Mouse (Mus musculus) neural tube, embryonic 15.5 days (tissue): ENCODE data around the gene Elovl3. TPM values are rescaled to one million over a fixed set of nuclear protein-coding genes. Genes with fewer than 3 reads are reported as not detected.
"Not testable (repeated sequence)": the region's sequence is repeated elsewhere in the genome, so short reads cannot be mapped to it uniquely, and the experiment has no call there.

ENCODE experiments used
- ATAC-seq: fragments of 200-750 bp; cut with Nextera tagmentation; 2 replicates; pipeline ENCODE4 v1.8.0; 2017; ENCODE audit warnings: mild to moderate bottlenecking, moderate TSS enrichment, moderate library complexity; ENCODE audit not compliant: low FRiP score
- H3K27ac ChIP-seq: fragments of 300-500 bp; sonication (generic); replicated peaks from 2 replicates; pipeline ENCODE4 v1.5.1; 2015; ENCODE audit warnings: mild to moderate bottlenecking, inconsistent platforms
- H3K27me3 ChIP-seq: fragments of 300-500 bp; sonication (generic); replicated peaks from 2 replicates; pipeline ENCODE4 v1.6.1; 2015; ENCODE audit warnings: inconsistent platforms
- H3K36me3 ChIP-seq: fragments of 300-500 bp; sonication (generic); 2 replicates; pipeline ENCODE4 v1.6.1; 2015; ENCODE audit warnings: inconsistent platforms
- H3K4me1 ChIP-seq: fragments of 300-500 bp; sonication (generic); 2 replicates; pipeline ENCODE4 v1.6.1; 2015; ENCODE audit warnings: inconsistent platforms
- H3K4me2 ChIP-seq: fragments of 300-500 bp; sonication (generic); 2 replicates; pipeline ENCODE4 v1.6.1; 2015; ENCODE audit warnings: inconsistent platforms, mild to moderate bottlenecking, moderate library complexity
- H3K4me3 ChIP-seq: fragments of 300-500 bp; sonication (generic); replicated peaks from 2 replicates; pipeline ENCODE4 v1.5.1; 2015; ENCODE audit warnings: mild to moderate bottlenecking, inconsistent platforms
- H3K9ac ChIP-seq: fragments of 300-500 bp; sonication (generic); replicated peaks from 2 replicates; pipeline ENCODE4 v1.6.1; 2015; ENCODE audit warnings: mild to moderate bottlenecking, inconsistent platforms
- H3K9me3 ChIP-seq: fragments of 300-500 bp; sonication (generic); replicated peaks from 2 replicates; pipeline ENCODE4 v1.6.1; 2016; ENCODE audit warnings: inconsistent platforms
- WGBS: fragments of 180-500 bp; shearing (Covaris S2); methylation state at CpG from one replicate; pipeline ENCODE4 v1.1.7; 2015; ENCODE audit warnings: mixed read lengths; 5-methylcytosine and 5-hydroxymethylcytosine counted together
- polyA plus RNA-seq: library from polyadenylated mRNA; unstranded; fragments of >200 nt; fragmentation: Nextera tagmentation; extraction: Ambion mirVana; gene quantifications from 2 replicates; pipeline ENCODE4 v1.2.1, GENCODE M21; 2015

The Elovl3 gene
- polyA plus RNA-seq, 1 experiment from 2014 or later = 0.10 TPM

DNA sequence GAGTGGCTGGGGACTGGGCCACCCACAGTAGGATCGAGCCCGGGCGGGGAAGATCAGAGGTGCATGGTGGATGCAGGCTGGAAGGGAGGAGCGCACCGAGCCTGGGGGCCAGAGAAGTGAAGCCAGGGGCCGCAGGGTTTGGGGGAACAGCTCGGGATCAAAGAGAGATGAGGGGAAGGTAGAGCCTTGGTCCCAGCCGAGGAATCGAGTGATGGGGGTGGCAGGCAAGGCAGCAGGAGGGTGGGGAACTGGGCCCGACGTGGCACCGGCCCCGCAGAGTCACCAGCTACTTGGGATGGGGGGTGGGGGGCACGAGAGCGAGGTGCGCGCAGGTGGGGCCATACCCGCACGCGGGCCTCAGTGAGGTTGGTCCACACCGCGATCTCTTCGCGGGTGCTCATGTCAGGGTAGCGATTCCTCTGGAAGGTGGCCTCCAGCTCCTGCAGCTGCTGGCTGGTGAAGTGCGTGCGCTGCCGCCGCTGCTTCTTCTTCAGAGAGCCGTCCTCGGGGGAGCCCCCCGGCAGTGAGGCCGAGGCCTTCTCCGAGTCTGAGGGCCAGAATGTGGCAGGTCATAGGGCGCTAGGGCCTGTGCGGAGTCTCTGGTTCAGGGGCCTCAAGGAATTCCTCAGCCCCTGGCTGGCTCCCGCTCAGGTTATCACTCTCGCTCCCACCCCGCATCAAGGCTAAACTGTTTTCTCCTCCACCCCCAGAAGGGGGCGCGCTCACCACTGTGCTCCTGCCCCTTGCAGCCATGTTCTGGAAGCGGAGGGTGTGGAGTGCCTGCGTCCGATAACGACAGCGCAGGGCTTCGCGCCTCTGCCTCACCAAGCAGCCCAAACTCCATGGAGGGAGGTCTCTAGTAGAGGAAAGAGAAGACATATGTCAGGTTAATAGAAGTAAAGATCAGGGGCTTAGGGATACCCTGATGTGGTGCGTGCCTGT, 5.2 kb downstream of the Elovl3 start:
- no peak for ATAC-seq
- H3K4me3 ChIP-seq = peak overlapping the region; percentile 54
- peak overlapping the region; percentile 50 for H3K9ac ChIP-seq
- no peak overlapping the region for H3K27ac ChIP-seq
- peak overlapping the region; percentile 100 for H3K4me2 ChIP-seq
- H3K9me3 ChIP-seq = no peaks in the 10 kb centered on the region
- H3K36me3 ChIP-seq = no peaks in the 10 kb centered on the region
- 2% methylated on average over 49 of the region's 49 CpGs for WGBS
- H3K27me3 ChIP-seq = peaks cover 77% of the 10 kb centered on the region
- peaks cover 23% of the 10 kb centered on the region for H3K4me1 ChIP-seq

DNA sequence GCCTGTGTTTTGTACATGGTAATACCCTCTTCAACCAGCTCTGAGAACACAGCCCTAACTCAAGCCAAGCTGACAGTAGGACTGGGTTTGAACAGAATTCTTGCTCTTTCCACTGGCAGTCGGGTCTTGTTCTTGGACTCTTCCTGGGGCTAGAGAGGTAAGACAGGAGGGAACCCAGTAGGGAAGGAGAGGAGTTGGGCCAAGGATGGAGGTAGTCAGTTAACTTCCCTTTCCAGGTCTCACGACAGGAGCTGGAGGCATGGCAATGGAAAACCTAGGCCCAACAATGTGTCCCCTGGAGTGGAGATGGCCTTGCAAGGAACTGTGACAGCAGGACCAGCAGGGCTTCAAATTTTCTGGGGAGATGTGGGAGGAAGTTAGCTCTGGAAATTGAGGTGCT, 8.6 kb downstream of the Elovl3 start:
- Histone ChIP-seq H3K27ac (no peak overlapping the region), H3K4me2 (no peak overlapping the region), H3K27me3 (peaks cover 77% of the 10 kb centered on the region), H3K36me3 (no peaks in the 10 kb centered on the region), H3K9me3 (no peaks in the 10 kb centered on the region), H3K9ac (no peak overlapping the region), H3K4me1 (peaks cover 20% of the 10 kb centered on the region), H3K4me3 (no peak overlapping the region)
- 62% methylated on average over 2 of the region's 2 CpGs for WGBS
- ATAC-seq = no peak

DNA sequence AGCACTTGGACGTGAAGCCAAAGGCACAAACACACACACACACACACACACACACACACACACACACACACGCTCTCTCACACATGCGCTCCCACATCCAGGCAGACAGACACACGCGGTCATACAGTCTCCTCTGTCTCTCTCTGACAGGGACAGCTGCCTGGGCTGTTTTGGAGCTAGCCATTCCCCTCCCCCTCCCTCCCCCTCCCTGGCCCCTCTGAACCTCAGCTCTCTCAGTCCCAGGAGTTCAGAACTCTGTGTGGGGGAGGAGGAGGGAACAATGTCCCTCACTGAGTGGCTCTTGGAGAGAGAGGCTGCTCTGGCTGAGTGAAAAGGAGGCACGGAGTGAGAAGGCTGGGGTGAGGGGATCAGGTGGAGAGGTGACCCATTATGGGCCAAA, 9.4 kb downstream of the Elovl3 start:
- WGBS = 24% methylated on average over 6 of the region's 6 CpGs
- peaks cover 12% of the 10 kb centered on the region for H3K4me1 ChIP-seq
- H3K27me3 ChIP-seq = peaks cover 84% of the 10 kb centered on the region
- ATAC-seq = no peak
- H3K4me3 ChIP-seq = no peak overlapping the region
- no peak overlapping the region for H3K27ac ChIP-seq
- H3K9me3 ChIP-seq = no peaks in the 10 kb centered on the region
- H3K4me2 ChIP-seq = no peak overlapping the region
- H3K36me3 ChIP-seq = no peaks in the 10 kb centered on the region
- H3K9ac ChIP-seq = no peak overlapping the region

DNA sequence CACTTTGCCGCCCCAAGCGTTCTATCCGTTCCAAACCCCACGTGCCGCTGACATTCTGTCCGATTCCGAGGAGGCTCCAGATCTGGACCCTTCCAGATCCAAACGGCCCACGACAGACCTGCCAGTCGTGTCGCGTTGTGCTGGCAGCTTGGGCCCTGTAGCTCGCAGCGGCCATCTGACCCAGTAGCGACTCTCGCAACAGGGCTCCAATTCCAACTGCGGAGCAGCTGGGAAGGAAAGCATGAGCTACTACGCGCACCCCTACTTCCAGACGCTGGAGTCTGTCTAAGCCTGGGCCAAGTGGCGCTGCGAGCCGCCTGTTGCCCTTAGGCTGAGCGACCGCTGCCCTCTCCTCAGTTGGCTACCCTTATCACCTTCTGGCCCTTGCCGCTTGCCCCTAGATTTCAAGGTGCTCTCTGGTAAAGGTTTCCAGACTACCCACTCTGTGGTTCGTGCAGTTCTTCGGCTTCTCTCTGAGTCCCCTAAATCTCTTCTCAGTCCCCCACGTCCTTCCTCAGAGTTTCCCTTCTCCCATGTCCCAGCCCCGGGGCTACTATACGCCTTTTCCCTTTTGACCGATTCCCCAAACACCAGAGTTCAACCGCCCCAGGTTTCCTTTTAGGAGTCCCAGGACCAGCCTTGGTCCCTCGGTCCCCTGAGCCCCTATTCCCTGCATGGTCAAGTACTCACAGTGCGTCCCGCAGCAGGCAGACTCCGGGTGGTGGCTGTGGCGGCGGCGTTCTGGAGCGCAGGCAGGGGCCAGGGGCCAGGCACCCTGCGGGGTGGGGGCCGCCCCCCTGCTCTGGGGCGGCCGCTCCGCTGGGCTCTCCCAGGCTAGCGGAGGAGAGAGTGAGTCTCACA, 16.0 kb downstream of the Elovl3 start, which contains the start of gene Pitx3:
Pitx3 (minus strand) TSS at position 816 of the 861 bp plus-strand sequence.
- Histone ChIP-seq H3K36me3 (no peaks in the 10 kb centered on the region), H3K4me3 (peak within 1 kb of the TSS; percentile 49), H3K4me1 (peaks cover 26% of the 10 kb centered on the region), H3K27me3 (peaks cover 76% of the 10 kb centered on the region), H3K9ac (peak within 1 kb of the TSS; percentile 34; the same call in 1 of the 2 replicates), H3K4me2 (peak within 1 kb of the TSS; percentile 98), H3K9me3 (no peaks in the 10 kb centered on the region), H3K27ac (no peak within 1 kb of the TSS)
- under 1% methylated on average over 47 of the region's 47 CpGs for WGBS
- no peak for ATAC-seq

DNA sequence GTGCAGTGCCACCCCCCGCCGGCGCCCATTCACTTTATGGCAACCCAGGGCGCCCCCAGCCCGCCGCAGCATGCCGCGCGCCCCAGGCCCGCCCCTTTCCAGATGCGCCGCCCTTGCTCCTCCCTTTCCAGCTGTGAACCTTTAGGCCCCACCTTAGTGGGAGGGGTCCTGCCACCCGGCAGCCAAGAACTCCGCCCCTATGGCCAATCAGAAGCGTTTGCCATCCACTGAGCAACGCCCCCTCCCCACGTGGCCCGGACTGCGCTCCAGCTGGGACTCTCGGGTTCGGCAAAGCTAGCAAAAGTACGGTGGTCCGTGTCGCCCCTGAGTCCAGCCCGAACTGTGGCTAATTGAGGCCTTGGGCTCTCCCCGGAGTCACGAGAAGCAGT, 16.7 kb downstream of the Elovl3 start:
- peak overlapping the region; percentile 98 for H3K4me2 ChIP-seq
- WGBS = under 1% methylated on average over 27 of the region's 27 CpGs
- ATAC-seq = peak; percentile 43; the same call in 1 of the 2 replicates
- peaks cover 30% of the 10 kb centered on the region for H3K4me1 ChIP-seq
- peak overlapping the region; percentile 34; the same call in 1 of the 2 replicates for H3K9ac ChIP-seq
- no peak overlapping the region for H3K27ac ChIP-seq
- peak overlapping the region; percentile 49 for H3K4me3 ChIP-seq
- H3K27me3 ChIP-seq = peaks cover 70% of the 10 kb centered on the region
- H3K36me3 ChIP-seq = no peaks in the 10 kb centered on the region
- H3K9me3 ChIP-seq = no peaks in the 10 kb centered on the region

DNA sequence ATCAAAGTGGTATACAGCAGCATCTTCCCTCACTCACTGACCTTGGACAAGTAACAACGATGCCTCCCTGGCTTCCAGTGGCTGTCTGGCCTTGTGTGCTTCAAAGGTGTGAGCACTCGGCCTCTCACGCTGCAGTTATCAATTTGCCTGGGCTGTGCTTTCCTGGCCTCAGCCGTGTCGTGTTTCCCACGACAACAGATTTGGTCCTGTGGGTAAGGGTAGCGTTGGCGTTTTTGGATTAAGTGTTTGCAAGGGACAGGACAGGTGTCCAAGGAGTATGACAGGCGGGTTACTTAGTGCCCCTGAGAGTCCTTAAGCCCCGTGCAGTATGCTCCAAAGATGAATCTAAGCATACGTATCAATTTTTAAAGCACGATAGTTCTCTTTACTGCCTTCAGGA, 17.4 kb downstream of the Elovl3 start:
- no peak for ATAC-seq
- Histone ChIP-seq H3K4me2 (peak overlapping the region; percentile 98), H3K36me3 (no peaks in the 10 kb centered on the region), H3K27me3 (peaks cover 64% of the 10 kb centered on the region), H3K9me3 (no peaks in the 10 kb centered on the region), H3K4me1 (peaks cover 38% of the 10 kb centered on the region), H3K27ac (no peak overlapping the region), H3K4me3 (0 out of 2 replicates have a peak overlapping the region, but pooled peaks have one; percentile 49), H3K9ac (no peak overlapping the region)
- 27% methylated on average over 12 of the region's 12 CpGs for WGBS

DNA sequence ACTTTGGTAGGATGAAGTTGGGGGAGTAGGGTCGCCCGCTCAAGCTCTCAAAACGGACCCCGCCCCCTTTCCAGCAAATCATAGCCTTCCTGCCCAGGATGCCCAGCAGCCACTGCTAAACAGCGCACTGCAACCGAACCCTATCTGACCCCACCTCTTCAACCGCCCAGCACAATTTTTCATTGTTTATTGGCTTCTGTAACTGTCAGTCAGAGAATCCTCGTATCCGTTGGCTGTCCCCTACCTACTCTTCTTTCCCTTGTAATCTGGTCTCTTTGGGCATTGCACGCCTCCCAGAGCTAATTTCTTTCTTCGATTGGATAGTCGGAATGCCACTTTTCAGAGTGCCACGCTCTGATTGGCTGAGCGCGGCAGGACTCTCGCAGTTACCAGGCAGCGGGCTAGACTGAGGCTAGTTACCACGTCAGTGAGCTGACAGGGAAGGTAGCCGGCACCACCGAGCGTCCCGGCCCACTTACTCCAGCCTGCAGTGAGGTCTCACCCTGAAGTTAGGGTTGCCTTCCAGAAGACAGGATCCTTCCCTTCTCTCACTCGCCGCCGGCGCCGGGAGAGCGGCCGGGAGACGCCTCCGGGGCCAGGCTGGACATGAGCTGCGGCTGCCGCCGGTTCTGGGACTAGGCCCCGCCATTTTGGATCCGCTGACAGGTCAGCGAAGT, 20.6 kb downstream of the Elovl3 start, which contains the start of gene Gbf1:
Gbf1 (plus strand) TSS at position 383 of the 677 bp plus-strand sequence.
- Histone ChIP-seq H3K4me2 (peak within 1 kb of the TSS; percentile 83), H3K36me3 (no peaks in the 10 kb centered on the region), H3K9ac (peak within 1 kb of the TSS; percentile 80), H3K9me3 (no peaks in the 10 kb centered on the region), H3K27me3 (peaks cover 34% of the 10 kb centered on the region), H3K4me3 (peak within 1 kb of the TSS; percentile 90), H3K27ac (peak within 1 kb of the TSS; percentile 86), H3K4me1 (peaks cover 56% of the 10 kb centered on the region)
- under 1% methylated on average over 37 of the region's 37 CpGs for WGBS
- ATAC-seq = peak; percentile 98

DNA sequence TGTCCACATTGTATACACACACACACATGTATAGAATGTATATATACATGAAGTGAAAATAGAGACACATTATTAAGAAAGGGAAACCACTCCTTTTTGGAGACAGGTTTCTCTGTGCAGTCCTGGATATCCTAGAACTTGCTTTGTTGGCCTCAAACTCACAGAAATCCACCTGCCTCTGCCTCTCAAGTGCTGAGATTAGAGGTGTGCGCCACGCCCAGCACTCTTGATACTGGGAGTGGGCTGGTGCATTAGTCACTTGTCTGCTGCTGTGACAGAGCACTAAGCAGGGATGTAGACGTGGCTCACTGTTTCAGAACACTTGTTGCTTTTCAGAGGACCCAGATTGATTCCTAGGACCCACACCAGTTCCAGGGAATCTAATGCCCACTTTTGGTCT, 34.3 kb downstream of the Elovl3 start:
- no peak overlapping the region for H3K9ac ChIP-seq
- H3K4me2 ChIP-seq = no peak overlapping the region
- no peaks in the 10 kb centered on the region for H3K9me3 ChIP-seq
- H3K4me1 ChIP-seq = no peaks in the 10 kb centered on the region
- WGBS = 95% methylated on average over 3 of the region's 3 CpGs
- peaks cover 32% of the 10 kb centered on the region for H3K36me3 ChIP-seq
- no peak overlapping the region for H3K4me3 ChIP-seq
- H3K27ac ChIP-seq = no peak overlapping the region
- no peaks in the 10 kb centered on the region for H3K27me3 ChIP-seq
- no peak for ATAC-seq

DNA sequence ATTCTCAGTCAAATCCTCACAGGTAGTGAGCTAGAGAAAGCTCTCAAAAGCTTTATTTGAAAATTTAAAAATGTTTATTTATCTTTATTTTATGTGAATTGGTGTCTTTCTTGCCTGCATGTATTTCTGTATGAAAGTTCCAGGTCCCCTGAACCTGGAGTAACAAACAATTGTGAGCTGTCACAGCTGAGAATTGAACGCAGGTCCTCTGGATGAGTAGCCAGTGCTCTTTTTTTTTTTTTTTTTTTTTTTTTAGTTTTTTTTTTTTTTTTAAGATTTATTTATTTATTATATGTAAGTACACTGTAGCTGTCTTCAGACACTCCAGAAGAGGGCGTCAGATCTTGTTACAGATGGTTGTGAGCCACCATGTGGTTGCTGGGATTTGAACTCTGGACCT, 35.5 kb downstream of the Elovl3 start:
- not testable (repeated sequence) for H3K27me3 ChIP-seq, H3K4me3 ChIP-seq, H3K9me3 ChIP-seq, H3K9ac ChIP-seq, H3K4me2 ChIP-seq, ATAC-seq, H3K4me1 ChIP-seq, H3K27ac ChIP-seq
- H3K36me3 ChIP-seq = peaks cover 42% of the 10 kb centered on the region
- 100% methylated on average over 1 of the region's 2 CpGs for WGBS

DNA sequence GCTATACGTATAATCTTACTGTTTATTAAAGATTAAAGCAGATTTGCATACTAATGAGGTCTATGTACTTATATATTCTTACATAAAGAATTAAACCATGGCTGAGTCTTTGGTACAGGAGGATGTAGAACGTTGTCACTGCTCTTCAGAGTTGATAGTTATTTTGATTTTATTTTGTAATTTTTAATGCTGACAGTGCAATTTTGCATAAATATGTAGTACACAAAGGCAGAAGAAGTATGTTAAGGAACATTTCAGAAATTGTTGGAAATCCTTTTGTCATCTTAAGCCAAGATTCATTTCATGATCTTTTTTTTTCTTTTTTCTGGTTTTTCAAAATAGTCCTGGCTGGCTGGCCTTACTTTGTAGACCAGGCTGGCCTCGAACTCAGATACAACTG, 37.7 kb downstream of the Elovl3 start:
- Histone ChIP-seq H3K4me1 (no peaks in the 10 kb centered on the region), H3K36me3 (peaks cover 35% of the 10 kb centered on the region), H3K27me3 (no peaks in the 10 kb centered on the region), H3K9me3 (no peaks in the 10 kb centered on the region), H3K4me3 (no peak overlapping the region), H3K27ac (no peak overlapping the region), H3K9ac (no peak overlapping the region), H3K4me2 (no peak overlapping the region)
- ATAC-seq = no peak
- WGBS = 88% methylated on average over 3 of the region's 3 CpGs

DNA sequence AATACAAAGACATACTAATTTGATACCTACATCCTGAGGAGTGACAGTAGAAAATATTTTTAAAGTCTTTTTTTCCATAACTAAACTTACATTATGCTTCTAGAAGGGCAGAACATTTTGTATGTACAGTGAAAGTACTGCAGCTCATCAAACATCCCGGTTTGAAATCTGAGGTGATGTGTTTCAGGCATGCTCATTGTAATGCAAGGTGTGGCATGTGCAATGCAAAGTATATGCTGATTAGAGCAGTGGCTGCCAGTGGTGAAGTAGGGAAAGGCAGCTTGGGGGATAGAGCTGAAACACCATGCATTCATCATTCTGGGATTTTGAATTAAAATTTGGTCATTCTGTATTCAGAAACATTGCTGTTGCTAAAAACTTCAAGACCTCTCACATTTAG, 38.2 kb downstream of the Elovl3 start:
- H3K9ac ChIP-seq = no peak overlapping the region
- no peak for ATAC-seq
- 52% methylated on average over 1 of the region's 1 CpGs for WGBS

More for the DNA sequence above, 38.2 kb downstream of the Elovl3 start:
- Histone ChIP-seq H3K4me1 (no peaks in the 10 kb centered on the region), H3K36me3 (peaks cover 30% of the 10 kb centered on the region), H3K4me3 (no peak overlapping the region), H3K9me3 (no peaks in the 10 kb centered on the region), H3K27ac (no peak overlapping the region), H3K4me2 (no peak overlapping the region), H3K27me3 (no peaks in the 10 kb centered on the region)
